Mouse (Mus musculus) embryonic fibroblast, embryonic 13.5 days (primary cell): ENCODE results near the gene Micu2.

ENCODE experiments used
- CTCF ChIP-seq: IDR thresholded peaks from 2 replicates; pipeline ENCODE4 v1.5.1; 2011; ENCODE audit warnings: mild to moderate bottlenecking, control low read depth, low read length, moderate library complexity, borderline replicate concordance; ENCODE audit not compliant: insufficient read depth
- POLR2A ChIP-seq: IDR thresholded peaks from 2 replicates; pipeline ENCODE4 v1.6.1; 2011; ENCODE audit warnings: low read depth, mild to moderate bottlenecking, control low read depth, low read length, moderate library complexity

GRCm38 (mm10) chr14:57999402-57999734 lies 306 bp upstream of the Micu2 start:
- TF ChIP-seq POLR2A (no peak), CTCF (no peak)
